Mouse (Mus musculus) erythroblast, embryonic 14.5 days (primary cell): ENCODE measurements around the gene Vps53.

Experiments
- GATA1 ChIP-seq: IDR thresholded peaks from 2 replicates; pipeline ENCODE4 v1.6.1; 2012; ENCODE audit warnings: low read length, inconsistent platforms, mixed read lengths
- TAL1 ChIP-seq: IDR thresholded peaks from 3 replicates; pipeline ENCODE4 v1.6.1; 2012; ENCODE audit warnings: low read length, inconsistent platforms, mixed read lengths

GRCm38 (mm10) chr11:76225051-76225450, 45.6 kb upstream of the Vps53 start:
- TF ChIP-seq GATA1 (no peak), TAL1 (no peak)
